16 mouse cellular contexts compared by ENCODE assay signal in the genomic region with DNA sequence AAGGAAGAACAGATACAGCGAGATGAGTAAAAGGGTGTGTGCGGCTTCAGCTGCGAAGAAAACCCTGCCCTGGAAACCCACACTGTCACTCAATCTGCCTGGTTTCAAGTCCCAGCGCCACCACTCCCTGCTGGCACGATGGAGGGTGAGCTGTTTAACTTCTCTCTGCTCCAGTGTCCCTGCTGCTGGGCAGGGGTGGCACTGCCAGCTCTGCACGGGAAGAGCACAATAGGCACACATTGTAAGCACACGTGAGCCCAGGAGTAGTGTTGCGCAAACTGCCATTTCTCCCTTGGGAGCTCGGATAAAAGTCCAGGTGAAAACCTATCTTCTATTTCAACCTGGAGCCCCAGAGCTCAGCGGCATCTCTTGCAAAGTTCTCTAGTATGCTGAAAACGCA. TPM values are rescaled to one million over a fixed set of nuclear protein-coding genes. Genes with fewer than 3 reads are reported as not detected.
"Had no signal": no experiment of that assay in that cellular context is flagged by ENCODE, and none has a peak within 500 bp of the region (broad histone marks: within the 10 kb centered on the region; RNA-seq: fewer than 3 reads in every experiment).

No protein-coding gene starts in this region.

- DNase-seq: kidney, adult 2 months; kidney, postnatal 14 days; left cerebral cortex, postnatal 4 days; retina, postnatal 1 day; thymus, adult 18-20 months; thymus, postnatal 25 days had no signal

- H3K27ac ChIP-seq: hindbrain, postnatal 0 days; kidney, embryonic 15.5 days; limb, embryonic 13.5 days; liver, embryonic 15.5 days; midbrain, embryonic 15.5 days; neural tube, embryonic 13.5 days had no signal

- H3K27me3 ChIP-seq: kidney, embryonic 15.5 days; limb, embryonic 13.5 days; liver, embryonic 15.5 days; megakaryocyte, embryonic 14.5 days; midbrain, embryonic 15.5 days; neural tube, embryonic 13.5 days had no signal

- H3K36me3 ChIP-seq: kidney, embryonic 15.5 days; limb, embryonic 13.5 days; liver, embryonic 15.5 days; midbrain, embryonic 15.5 days; neural tube, embryonic 13.5 days had no signal

- H3K4me3 ChIP-seq: kidney, embryonic 15.5 days; limb, embryonic 13.5 days; liver, embryonic 15.5 days; megakaryocyte, embryonic 14.5 days; midbrain, embryonic 15.5 days; neural tube, embryonic 13.5 days had no signal

RNA-seq across cellular contexts. Expression of a gene that starts 12.3 kb away (rescaled TPM):
- total RNA-seq: hindbrain, postnatal 0 days; left cerebral cortex, postnatal 4 days; monocyte, adult 5-6 weeks had no signal
- polyA plus RNA-seq: intestine, embryonic 14.5 days; kidney, adult 2 months; limb, embryonic 13.5 days; midbrain, embryonic 11.5 days had no signal
